Mouse (Mus musculus) limb, embryonic 13.5 days (tissue): Measurements from ENCODE around the gene Med7. TPM values are rescaled to one million over a fixed set of nuclear protein-coding genes. Genes with fewer than 3 reads are reported as not detected.

Source experiments
- ATAC-seq: fragments of 200-750 bp; cut with Nextera tagmentation; 2 replicates; pipeline ENCODE4 v1.8.0; 2017; ENCODE audit warnings: low read depth, moderate number of reproducible peaks, moderate TSS enrichment; ENCODE audit not compliant: low FRiP score
- H3K27ac ChIP-seq: fragments of 300-500 bp; sonication (generic); 2 replicates; pipeline ENCODE4 v1.5.1; 2015; ENCODE audit warnings: inconsistent platforms, mild to moderate bottlenecking, moderate library complexity
- H3K27me3 ChIP-seq: fragments of 300-500 bp; sonication (generic); 2 replicates; pipeline ENCODE4 v1.6.1; 2015; ENCODE audit warnings: mild to moderate bottlenecking, inconsistent platforms
- H3K36me3 ChIP-seq: fragments of 300-500 bp; sonication (generic); 2 replicates; pipeline ENCODE4 v1.6.1; 2015; ENCODE audit warnings: inconsistent platforms, mild to moderate bottlenecking, moderate library complexity
- H3K4me1 ChIP-seq: fragments of 300-500 bp; sonication (generic); 2 replicates; pipeline ENCODE4 v1.6.1; 2015; ENCODE audit warnings: inconsistent platforms
- H3K4me2 ChIP-seq: fragments of 300-500 bp; sonication (generic); replicated peaks from 2 replicates; pipeline ENCODE4 v1.6.1; 2015; ENCODE audit warnings: inconsistent platforms, mild to moderate bottlenecking, moderate library complexity
- H3K4me3 ChIP-seq: fragments of 300-500 bp; sonication (generic); 2 replicates; pipeline ENCODE4 v1.5.1; 2015; ENCODE audit warnings: moderate library complexity, mild to moderate bottlenecking, inconsistent platforms
- H3K9ac ChIP-seq: fragments of 300-500 bp; sonication (generic); 2 replicates; pipeline ENCODE4 v1.6.1; 2015; ENCODE audit warnings: mild to moderate bottlenecking, inconsistent platforms
- H3K9me3 ChIP-seq: fragments of 300-500 bp; sonication (generic); 2 replicates; pipeline ENCODE4 v1.6.1; 2016; ENCODE audit warnings: inconsistent platforms
- WGBS: fragments of 180-500 bp; shearing (Covaris S2); methylation state at CpG from one replicate; pipeline ENCODE4 v1.1.7; 2015; 5-methylcytosine and 5-hydroxymethylcytosine counted together
- polyA plus RNA-seq: library from polyadenylated mRNA; unstranded; fragments of >200 nt; fragmentation: Nextera tagmentation; extraction: Ambion mirVana; gene quantifications from 2 replicates; pipeline ENCODE4 v1.2.1, GENCODE M21; 2015

The Med7 gene
- polyA plus RNA-seq: 83.4 and 92.5 TPM in 2 replicates

GRCm38 (mm10) chr11:46436760-46437458 lies at the start of gene Med7:
Gene Med7 (plus strand): TSS chr11:46436925.
- peaks cover 9% of the 10 kb centered on the region for H3K4me1 ChIP-seq
- H3K27me3 ChIP-seq: no peaks in the 10 kb centered on the region
- H3K4me2 ChIP-seq: peak within 1 kb of the TSS; percentile 78
- H3K9ac ChIP-seq: peak within 1 kb of the TSS; percentile 94
- WGBS: under 1% methylated on average over 59 of the region's 59 CpGs
- H3K9me3 ChIP-seq: no peaks in the 10 kb centered on the region
- H3K27ac ChIP-seq: peak within 1 kb of the TSS; percentile 88
- peak; percentile 98 for ATAC-seq
- peaks cover 23% of the 10 kb centered on the region for H3K36me3 ChIP-seq
- peak within 1 kb of the TSS; percentile 97 for H3K4me3 ChIP-seq

DNA sequence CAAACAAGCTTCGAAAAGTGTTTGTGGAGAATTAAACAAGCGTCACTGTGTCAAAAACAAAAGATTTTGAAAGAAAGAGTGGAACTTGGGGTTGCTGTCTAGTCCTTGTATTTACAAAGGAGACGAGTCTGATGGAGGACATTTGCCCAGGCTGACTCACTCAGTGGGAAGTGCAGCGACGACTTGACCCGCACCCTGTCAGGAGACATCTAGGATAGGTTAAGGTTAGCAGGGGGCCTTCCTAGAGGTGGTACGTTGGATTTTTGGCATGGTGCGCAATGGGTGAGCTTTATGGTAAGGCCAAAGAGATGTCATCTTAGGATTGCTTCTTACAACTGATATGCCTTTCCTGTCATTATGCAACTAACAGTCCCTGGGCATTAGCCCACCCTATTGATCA lies 49.7 kb upstream of the Med7 start:
- H3K9me3 ChIP-seq: no peaks in the 10 kb centered on the region
- no peak overlapping the region for H3K4me3 ChIP-seq
- H3K36me3 ChIP-seq: no peaks in the 10 kb centered on the region
- no peak overlapping the region for H3K9ac ChIP-seq
- ATAC-seq: no peak
- no peaks in the 10 kb centered on the region for H3K27me3 ChIP-seq
- WGBS: 92% methylated on average over 8 of the region's 8 CpGs
- H3K4me2 ChIP-seq: no peak overlapping the region
- H3K27ac ChIP-seq: no peak overlapping the region
- no peaks in the 10 kb centered on the region; the same call in 1 of the 2 replicates for H3K4me1 ChIP-seq

- Histone ChIP-seq H3K4me1 (no peaks in the 10 kb centered on the region; the same call in 1 of the 2 replicates), H3K9me3 (no peaks in the 10 kb centered on the region)
- 55% methylated on average over 6 of the region's 6 CpGs for WGBS
Observed at GRCm38 (mm10) chr11:46388438-46388837, 48.3 kb upstream of the Med7 start.

GRCm38 (mm10) chr11:46389336-46390117 lies 47.2 kb upstream of the Med7 start, which contains the start of gene Itk:
Gene Itk (minus strand): TSS chr11:46389515.
- Histone ChIP-seq H3K4me2 (no peak within 1 kb of the TSS), H3K4me1 (no peaks in the 10 kb centered on the region; the same call in 1 of the 2 replicates), H3K27me3 (no peaks in the 10 kb centered on the region), H3K4me3 (no peak within 1 kb of the TSS), H3K27ac (no peak within 1 kb of the TSS), H3K36me3 (no peaks in the 10 kb centered on the region), H3K9me3 (no peaks in the 10 kb centered on the region), H3K9ac (no peak within 1 kb of the TSS)
- no peak for ATAC-seq
- WGBS: 81% methylated on average over 13 of the region's 13 CpGs

More at GRCm38 (mm10) chr11:46388438-46388837, 48.3 kb upstream of the Med7 start:
- no peak overlapping the region for H3K9ac ChIP-seq
- H3K4me2 ChIP-seq: no peak overlapping the region
- no peaks in the 10 kb centered on the region for H3K27me3 ChIP-seq
- no peak overlapping the region for H3K4me3 ChIP-seq
- H3K36me3 ChIP-seq: no peaks in the 10 kb centered on the region
- H3K27ac ChIP-seq: no peak overlapping the region
- no peak for ATAC-seq

DNA sequence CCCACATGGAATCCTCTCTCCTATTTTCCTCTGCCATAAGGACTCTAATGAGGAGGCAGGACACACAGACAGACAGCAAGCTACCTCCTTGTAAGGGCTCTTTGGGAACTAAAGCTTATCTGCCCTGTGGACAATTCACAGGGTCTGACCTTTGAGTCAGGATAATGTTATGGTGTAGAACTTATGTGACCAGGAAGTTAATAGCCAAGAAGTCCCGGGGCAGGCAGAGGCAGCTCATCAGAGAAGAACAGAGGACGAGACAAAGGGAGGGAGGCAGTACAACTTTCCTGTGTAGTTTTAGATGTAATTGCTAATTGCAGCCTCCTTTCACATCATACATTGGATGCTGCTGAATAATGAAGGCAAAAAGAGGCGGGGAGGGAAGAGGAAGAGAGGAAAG lies 46.1 kb upstream of the Med7 start:
- Histone ChIP-seq H3K27ac (no peak overlapping the region), H3K36me3 (no peaks in the 10 kb centered on the region), H3K9me3 (no peaks in the 10 kb centered on the region), H3K4me1 (no peaks in the 10 kb centered on the region; the same call in 1 of the 2 replicates), H3K27me3 (no peaks in the 10 kb centered on the region), H3K4me2 (no peak overlapping the region), H3K4me3 (no peak overlapping the region), H3K9ac (no peak overlapping the region)
- ATAC-seq: no peak
- 52% methylated on average over 3 of the region's 3 CpGs for WGBS

DNA sequence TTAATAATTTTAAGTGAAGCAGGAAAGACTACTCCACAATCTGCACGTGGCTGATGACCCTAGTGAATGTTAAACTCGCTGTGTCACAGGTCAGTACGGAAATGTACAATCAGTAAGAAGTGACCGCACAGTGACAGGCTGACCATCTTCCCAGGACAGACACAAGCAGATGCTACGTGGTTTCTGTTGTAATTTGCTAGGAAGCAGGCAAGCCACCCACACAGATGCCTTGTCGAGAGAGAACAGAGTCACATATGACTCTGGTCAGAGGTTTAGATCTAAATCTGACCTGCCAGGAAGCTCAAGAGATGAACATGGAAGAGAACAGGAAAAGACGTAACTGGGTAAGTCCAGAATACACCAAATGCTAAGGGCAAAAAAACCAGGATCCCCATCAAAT lies 43.8 kb upstream of the Med7 start:
- no peak for ATAC-seq
- Histone ChIP-seq H3K36me3 (no peaks in the 10 kb centered on the region), H3K27me3 (no peaks in the 10 kb centered on the region), H3K9ac (no peak overlapping the region), H3K4me1 (no peaks in the 10 kb centered on the region; the same call in 1 of the 2 replicates), H3K9me3 (no peaks in the 10 kb centered on the region), H3K4me2 (no peak overlapping the region), H3K27ac (no peak overlapping the region), H3K4me3 (no peak overlapping the region)
- 82% methylated on average over 7 of the region's 7 CpGs for WGBS

DNA sequence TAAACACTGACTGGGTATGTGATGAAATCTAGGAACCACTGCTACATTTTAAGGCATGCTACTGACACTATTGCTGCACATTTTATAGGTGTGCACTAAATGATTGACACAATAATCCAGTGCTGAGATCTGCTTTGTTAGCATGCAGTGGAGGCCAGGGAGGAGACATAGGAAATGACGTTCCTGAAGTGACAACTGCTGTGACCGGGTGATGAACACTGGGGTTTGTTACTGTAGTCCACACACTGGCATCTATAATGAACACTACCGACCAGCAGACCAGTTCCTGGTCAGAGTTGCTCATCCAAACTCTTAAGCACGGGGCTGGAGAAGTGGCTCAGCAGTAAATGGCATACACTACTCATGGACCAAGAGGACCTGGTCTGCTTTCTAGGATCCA lies 43.3 kb upstream of the Med7 start:
- Histone ChIP-seq H3K36me3 (no peaks in the 10 kb centered on the region), H3K4me2 (no peak overlapping the region), H3K9ac (no peak overlapping the region), H3K27me3 (no peaks in the 10 kb centered on the region), H3K9me3 (no peaks in the 10 kb centered on the region), H3K4me1 (no peaks in the 10 kb centered on the region; the same call in 1 of the 2 replicates), H3K4me3 (no peak overlapping the region), H3K27ac (no peak overlapping the region)
- no peak for ATAC-seq
- 85% methylated on average over 4 of the region's 4 CpGs for WGBS

- Histone ChIP-seq H3K4me1 (no peaks in the 10 kb centered on the region), H3K4me2 (no peak overlapping the region), H3K9me3 (no peaks in the 10 kb centered on the region), H3K9ac (no peak overlapping the region), H3K27ac (no peak overlapping the region), H3K36me3 (no peaks in the 10 kb centered on the region), H3K27me3 (no peaks in the 10 kb centered on the region), H3K4me3 (no peak overlapping the region)
- 83% methylated on average over 2 of the region's 2 CpGs for WGBS
- ATAC-seq: no peak
Observed at GRCm38 (mm10) chr11:46395088-46395487, 41.6 kb upstream of the Med7 start.

GRCm38 (mm10) chr11:46395698-46396097 lies 41.0 kb upstream of the Med7 start:
- Histone ChIP-seq H3K4me3 (no peak overlapping the region), H3K27me3 (no peaks in the 10 kb centered on the region), H3K9ac (no peak overlapping the region), H3K36me3 (no peaks in the 10 kb centered on the region), H3K27ac (no peak overlapping the region), H3K9me3 (no peaks in the 10 kb centered on the region), H3K4me1 (no peaks in the 10 kb centered on the region), H3K4me2 (no peak overlapping the region)
- WGBS: 90% methylated on average over 2 of the region's 2 CpGs
- no peak for ATAC-seq

- Histone ChIP-seq H3K36me3 (no peaks in the 10 kb centered on the region), H3K4me1 (no peaks in the 10 kb centered on the region), H3K27ac (no peak within 1 kb of the TSS), H3K4me2 (no peak within 1 kb of the TSS), H3K4me3 (no peak within 1 kb of the TSS), H3K27me3 (no peaks in the 10 kb centered on the region), H3K9me3 (no peaks in the 10 kb centered on the region), H3K9ac (no peak within 1 kb of the TSS)
- WGBS: 82% methylated on average over 13 of the region's 13 CpGs
- ATAC-seq: no peak
Observed at GRCm38 (mm10) chr11:46396167-46396859, 40.4 kb upstream of the Med7 start, which contains the start of gene Fam71b. Gene Fam71b (plus strand): TSS chr11:46396559.

DNA sequence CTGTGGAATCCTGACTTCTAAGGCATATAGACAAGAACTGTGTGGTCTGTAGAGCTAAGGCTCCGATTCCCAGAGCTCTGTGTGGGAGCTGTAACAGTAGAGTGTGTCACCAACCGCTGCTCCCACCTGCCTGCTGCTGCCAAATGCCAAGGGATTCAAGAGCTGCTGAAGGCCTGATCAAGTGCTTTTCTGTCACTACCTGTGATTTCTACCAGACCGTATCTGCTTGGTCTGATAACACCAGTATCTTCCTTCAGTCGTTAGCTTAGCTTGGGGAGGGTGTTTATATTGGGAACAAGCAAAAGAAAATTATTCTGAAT lies 39.9 kb upstream of the Med7 start:
- ATAC-seq: no peak
- Histone ChIP-seq H3K4me3 (no peak overlapping the region), H3K9me3 (no peaks in the 10 kb centered on the region), H3K27ac (no peak overlapping the region), H3K4me2 (no peak overlapping the region), H3K27me3 (0 out of 2 replicates have a peak, but pooled peaks cover 3% of the 10 kb centered on the region), H3K36me3 (no peaks in the 10 kb centered on the region), H3K9ac (no peak overlapping the region), H3K4me1 (no peaks in the 10 kb centered on the region)
- WGBS: 85% methylated on average over 4 of the region's 4 CpGs

- 30% methylated on average over 2 of the region's 2 CpGs for WGBS
- H3K27me3 ChIP-seq: 0 out of 2 replicates have a peak, but pooled peaks cover 3% of the 10 kb centered on the region
- H3K4me1 ChIP-seq: no peaks in the 10 kb centered on the region
- H3K4me3 ChIP-seq: no peak overlapping the region
- no peak overlapping the region for H3K4me2 ChIP-seq
- no peak overlapping the region for H3K9ac ChIP-seq
- H3K36me3 ChIP-seq: no peaks in the 10 kb centered on the region
- no peak for ATAC-seq
- H3K9me3 ChIP-seq: no peaks in the 10 kb centered on the region
- H3K27ac ChIP-seq: no peak overlapping the region
Observed at GRCm38 (mm10) chr11:46397900-46398299, 38.8 kb upstream of the Med7 start.
